Mouse (Mus musculus): ENCODE results near the gene Fa2h. TPM values are rescaled to one million over a fixed set of nuclear protein-coding genes. Genes with fewer than 3 reads are reported as not detected.

The Fa2h gene
- polyA plus RNA-seq, 1 experiment from 2014 or later = not detected

Other genes with a start within 250 kb of the Fa2h start
- 81.7 and 83.1 TPM in 2 replicates for gene Glg1, start 134.6 kb downstream of the Fa2h start, polyA plus RNA-seq (2015; fragmentation: Nextera tagmentation; extraction: Ambion mirVana)
- gene Rfwd3, start 93.6 kb downstream of the Fa2h start, polyA plus RNA-seq (2015; fragmentation: Nextera tagmentation; extraction: Ambion mirVana) = 49.2 and 56.9 TPM in 2 replicates
- gene Mlkl, start 55.6 kb downstream of the Fa2h start, polyA plus RNA-seq (2015; fragmentation: Nextera tagmentation; extraction: Ambion mirVana) = 0.42 and 0.47 TPM in 2 replicates
- gene Wdr59, start 128.3 kb upstream of the Fa2h start, polyA plus RNA-seq (2015; fragmentation: Nextera tagmentation; extraction: Ambion mirVana) = 7.9 and 8.5 TPM in 2 replicates
- 34.5 and 34.6 TPM in 2 replicates for gene Znrf1, start 142.3 kb upstream of the Fa2h start, polyA plus RNA-seq (2015; fragmentation: Nextera tagmentation; extraction: Ambion mirVana)
- gene Ldhd, start 236.6 kb upstream of the Fa2h start, polyA plus RNA-seq (2015; fragmentation: Nextera tagmentation; extraction: Ambion mirVana) = 0.22 and 0.41 TPM in 2 replicates
- 27.5 and 29.6 TPM in 2 replicates for gene Zfp1, start 249.6 kb upstream of the Fa2h start, polyA plus RNA-seq (2015; fragmentation: Nextera tagmentation; extraction: Ambion mirVana)